Mouse (Mus musculus) fibroblast of lung, adult 2 months (primary cell): ENCODE measurements at regions not wholly inside any gene's neighbourhood (a gene's known extent, or its start where the extent isn't known, plus 50 kb on each side); places are given as distances from the start of the nearest gene placed in this dataset.

Experiments used
- DNase-seq: peaks from one replicate; pipeline ENCODE4 v3.0.0-alpha.2; 2011; ENCODE audit warnings: low read depth

- no peak for DNase-seq
These were observed 81.3 kb downstream of the Atp6ap1l start for GRCm38 (mm10) chr13:90823877-90824276.

GRCm38 (mm10) chr13:90821898-90822297 is 83.3 kb downstream of the Atp6ap1l start:
- DNase-seq, result no peak

DNA sequence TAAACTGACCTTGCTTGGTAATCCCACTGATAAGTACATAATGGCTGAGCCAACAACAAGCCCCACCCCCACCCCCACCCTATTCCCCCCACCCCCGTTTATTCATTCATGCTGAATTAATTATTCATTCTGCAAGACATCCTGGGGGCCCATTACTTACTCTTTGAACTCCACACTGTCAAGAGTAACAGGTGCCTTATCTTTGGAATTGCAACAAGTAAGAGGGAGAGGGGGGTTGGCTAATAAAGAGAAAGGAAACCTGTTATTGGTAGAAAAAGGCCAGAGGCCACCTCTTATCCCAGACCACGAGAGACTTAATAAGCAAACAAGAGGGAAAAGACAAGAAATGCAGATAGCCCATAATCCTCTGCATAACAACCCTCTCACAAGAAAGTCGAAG is 84.7 kb downstream of the Atp6ap1l start:
- DNase-seq, result no peak

GRCm38 (mm10) chr13:90819934-90820333 is 85.2 kb downstream of the Atp6ap1l start:
- DNase-seq, result no peak

DNA sequence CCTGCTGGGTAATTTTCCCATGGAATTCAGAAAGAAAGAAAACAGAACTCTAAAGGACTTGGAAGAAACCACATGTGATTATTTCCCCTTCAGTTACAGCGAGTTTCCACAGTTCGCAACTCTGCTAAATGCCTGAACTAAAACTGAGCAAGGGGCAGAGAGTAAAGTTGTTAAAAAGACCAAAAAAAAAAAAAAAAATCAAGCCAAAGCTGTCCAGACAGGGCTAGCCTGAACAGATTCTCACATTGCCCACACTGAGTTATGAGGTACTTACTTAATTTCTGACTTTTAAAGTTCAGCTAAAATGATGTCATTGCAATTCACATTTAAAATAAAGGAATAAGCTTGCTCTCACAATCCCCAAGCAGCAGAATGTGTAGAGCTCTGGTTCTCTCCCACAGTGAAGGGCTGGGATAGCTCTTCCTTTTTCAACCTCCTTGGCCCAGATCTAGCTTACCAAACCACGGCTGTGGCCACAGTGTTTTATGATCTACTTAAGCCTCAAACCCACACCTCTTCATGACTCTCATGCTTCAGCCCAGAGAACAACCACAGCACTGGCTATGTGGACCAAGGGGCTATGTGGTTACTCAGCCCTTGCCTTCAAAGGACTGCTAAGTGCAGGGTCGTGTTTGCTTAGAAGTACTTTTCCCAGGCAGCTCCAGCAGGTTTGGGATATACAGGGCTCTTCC is 90.8 kb downstream of the Atp6ap1l start:
- DNase-seq, result peak; percentile 27

DNA sequence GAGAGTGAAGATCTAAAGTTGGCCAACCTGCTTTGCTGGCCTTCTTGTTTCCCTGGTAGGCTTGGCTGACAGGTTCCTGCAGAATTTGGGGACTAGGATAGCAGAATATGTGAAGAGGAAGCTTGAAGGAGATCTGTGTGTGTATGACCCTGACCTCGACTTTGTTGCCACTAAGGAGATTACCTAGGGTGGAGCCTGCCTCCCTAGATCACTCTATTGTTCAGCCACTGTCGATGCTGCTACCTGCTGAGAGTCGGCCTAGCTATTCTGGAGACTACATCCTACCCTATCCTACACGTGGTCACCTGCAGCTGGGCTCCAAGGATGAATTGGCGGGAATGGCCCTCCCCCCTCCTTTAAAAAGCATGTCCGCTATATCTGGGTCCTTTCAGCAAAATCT is 95.1 kb downstream of the Atp6ap1l start:
- no peak for DNase-seq

- DNase-seq, result no peak
These were observed 105.5 kb downstream of the Atp6ap1l start for GRCm38 (mm10) chr13:90799641-90800040.

- DNase-seq, result no peak
These were observed 106.2 kb downstream of the Atp6ap1l start for GRCm38 (mm10) chr13:90798791-90799542.

DNA sequence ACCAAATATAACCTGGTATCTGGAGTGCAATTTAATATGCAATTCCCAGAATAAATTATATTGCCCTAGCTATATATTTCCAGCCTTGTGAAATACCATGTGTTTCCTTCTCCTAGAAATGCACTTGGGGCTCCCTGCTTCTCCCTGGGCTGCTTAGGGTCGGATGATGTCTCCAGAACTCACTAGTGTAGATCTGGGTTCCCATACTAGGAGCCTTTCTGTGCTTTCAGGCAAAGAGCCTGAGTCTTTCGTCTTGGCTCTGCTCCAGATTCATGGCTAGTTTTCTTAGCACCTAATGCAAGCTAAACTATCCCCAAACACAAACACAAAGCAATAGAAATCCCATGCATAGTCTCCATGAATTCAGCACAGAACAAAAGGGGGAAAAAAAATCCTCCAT is 106.8 kb downstream of the Atp6ap1l start:
- DNase-seq, result no peak

- no peak for DNase-seq
These were observed 107.9 kb downstream of the Atp6ap1l start for GRCm38 (mm10) chr13:90797209-90797608.

- DNase-seq, result no peak
These were observed 108.3 kb downstream of the Atp6ap1l start for GRCm38 (mm10) chr13:90796809-90797208.

DNA sequence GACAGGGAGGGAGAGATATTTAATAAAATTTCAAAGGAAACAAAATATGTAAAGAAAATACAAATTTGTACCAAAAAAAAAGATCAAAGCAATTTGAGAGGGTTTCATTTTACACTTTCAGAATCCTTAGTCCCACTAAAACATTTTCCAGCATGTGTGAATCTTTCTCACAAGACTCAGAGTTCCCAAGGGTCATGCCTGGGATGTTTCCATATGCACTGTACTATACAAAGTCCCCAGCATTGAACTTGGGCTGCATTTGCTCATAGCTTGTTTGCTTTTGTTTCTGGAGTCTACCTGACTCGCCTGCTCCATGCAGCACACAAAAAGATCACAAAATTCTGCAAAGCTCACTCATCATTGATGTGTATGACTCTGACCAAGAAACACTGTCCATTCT is 122.7 kb downstream of the Atp6ap1l start:
- DNase-seq, result no peak

- DNase-seq, result peak; percentile 49
These were observed 123.2 kb downstream of the Atp6ap1l start for GRCm38 (mm10) chr13:90781974-90782373.

- no peak for DNase-seq
These were observed 127.2 kb downstream of the Atp6ap1l start for GRCm38 (mm10) chr13:90777952-90778298.

DNA sequence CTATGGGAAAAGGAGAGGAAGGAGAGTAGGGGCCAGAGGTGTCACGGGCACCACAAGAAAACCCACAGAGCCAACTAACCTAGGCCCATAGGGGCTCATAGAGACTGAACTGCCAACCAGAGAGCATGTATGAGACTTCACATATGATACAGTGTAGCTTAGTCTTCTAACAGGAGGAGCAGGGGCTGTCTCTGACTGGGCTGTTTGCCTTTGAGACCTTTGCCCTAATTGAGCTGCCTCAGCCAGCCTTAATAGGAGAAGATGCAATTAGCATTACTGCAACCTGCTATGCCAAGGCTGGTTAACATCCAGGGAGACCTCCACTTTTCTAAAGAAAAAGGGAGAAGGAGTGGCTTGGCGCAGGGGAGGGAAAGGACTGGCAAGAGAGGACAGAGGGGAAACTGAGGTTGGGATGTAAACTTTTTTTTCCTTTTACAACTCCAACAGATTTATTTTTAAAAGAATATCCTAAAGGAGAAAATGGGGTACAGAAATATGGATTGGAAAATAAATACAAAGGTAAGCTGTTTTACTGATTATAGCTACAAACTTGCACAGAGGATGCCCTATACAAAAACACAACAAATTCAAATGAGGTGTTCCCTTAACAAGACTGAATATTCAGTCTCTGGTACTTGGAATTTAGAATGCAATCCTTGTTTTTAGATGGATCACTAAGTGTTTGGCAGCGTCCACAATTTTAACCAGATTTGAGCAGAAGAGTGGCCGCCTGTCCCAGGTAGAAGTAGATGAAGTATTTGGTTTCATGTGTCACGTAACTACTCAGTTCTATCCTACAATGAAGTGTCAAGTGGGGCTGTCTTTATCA is 127.8 kb downstream of the Atp6ap1l start:
- no peak for DNase-seq

GRCm38 (mm10) chr13:90762154-90762553 is 143.0 kb downstream of the Atp6ap1l start:
- no peak for DNase-seq

DNA sequence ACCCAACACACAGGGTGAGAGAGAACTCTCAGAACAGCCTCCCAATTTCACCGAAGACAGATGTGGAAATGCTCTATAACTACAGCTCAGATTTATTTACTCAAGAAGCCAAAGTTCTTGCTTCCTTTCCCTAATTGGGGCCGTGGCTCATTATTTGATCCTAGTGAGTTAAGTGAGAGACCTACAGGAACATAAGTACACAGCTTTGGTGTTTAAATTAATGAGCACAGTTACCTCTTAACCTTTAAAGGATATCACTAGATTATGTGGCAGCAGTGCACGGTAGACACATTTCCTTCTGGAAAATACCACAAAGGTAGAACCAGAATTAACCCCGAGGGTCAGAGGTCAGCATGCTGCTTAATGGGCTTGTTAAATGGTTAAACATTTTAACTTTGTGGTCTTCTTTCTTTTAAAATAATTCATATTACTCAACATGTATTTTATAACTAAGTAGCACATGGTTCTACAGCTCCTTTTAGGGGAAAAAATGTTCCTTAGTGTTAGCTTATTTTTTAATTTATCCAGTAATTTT is 144.6 kb downstream of the Atp6ap1l start:
- DNase-seq, result no peak

DNA sequence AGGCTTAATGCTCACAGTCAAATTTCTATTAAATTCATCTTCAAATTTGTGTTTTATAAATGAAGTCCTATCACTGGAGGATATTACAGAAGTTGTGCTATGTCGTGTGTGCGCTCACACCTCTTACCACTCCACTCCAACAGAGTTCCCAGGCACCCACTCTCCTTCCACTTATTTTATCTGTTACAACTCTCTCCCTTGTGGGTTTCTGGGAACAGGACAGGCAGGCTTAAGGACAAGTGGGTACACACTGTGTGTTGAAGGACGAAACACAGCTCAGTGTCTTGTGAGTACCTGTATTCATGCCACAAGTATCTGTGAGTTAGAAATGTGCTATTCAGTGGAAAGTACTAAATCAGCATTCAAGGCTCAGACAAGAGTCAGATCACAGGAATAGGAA is 150.7 kb downstream of the Atp6ap1l start:
- DNase-seq, result no peak

GRCm38 (mm10) chr13:90749741-90750140 is 155.4 kb downstream of the Atp6ap1l start:
- no peak for DNase-seq

DNA sequence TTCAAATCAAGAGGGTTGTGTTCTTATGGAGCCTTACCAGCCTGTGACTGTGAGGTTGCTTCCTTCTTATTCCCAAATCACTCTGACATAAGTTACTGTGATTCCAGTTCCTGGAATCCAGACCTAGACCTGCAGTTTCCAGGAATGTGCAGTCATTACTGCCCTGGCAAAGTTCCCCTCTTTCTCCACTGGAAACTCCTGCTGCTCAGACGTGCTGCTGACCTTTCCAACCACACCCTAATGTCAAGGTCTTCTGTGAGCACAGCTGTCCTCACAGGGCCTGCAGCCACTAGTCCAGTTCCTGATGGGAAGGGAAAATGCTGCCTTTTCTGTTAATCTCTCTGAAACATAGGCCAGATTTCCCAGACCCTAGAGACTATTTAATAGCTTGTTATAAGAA is 160.1 kb downstream of the Atp6ap1l start:
- DNase-seq, result no peak

- no peak for DNase-seq
These were observed 162.3 kb downstream of the Atp6ap1l start for GRCm38 (mm10) chr13:90742615-90743402.

- no peak for DNase-seq
These were observed 165.4 kb downstream of the Atp6ap1l start for GRCm38 (mm10) chr13:90739797-90740196.
